In the genomic region with DNA sequence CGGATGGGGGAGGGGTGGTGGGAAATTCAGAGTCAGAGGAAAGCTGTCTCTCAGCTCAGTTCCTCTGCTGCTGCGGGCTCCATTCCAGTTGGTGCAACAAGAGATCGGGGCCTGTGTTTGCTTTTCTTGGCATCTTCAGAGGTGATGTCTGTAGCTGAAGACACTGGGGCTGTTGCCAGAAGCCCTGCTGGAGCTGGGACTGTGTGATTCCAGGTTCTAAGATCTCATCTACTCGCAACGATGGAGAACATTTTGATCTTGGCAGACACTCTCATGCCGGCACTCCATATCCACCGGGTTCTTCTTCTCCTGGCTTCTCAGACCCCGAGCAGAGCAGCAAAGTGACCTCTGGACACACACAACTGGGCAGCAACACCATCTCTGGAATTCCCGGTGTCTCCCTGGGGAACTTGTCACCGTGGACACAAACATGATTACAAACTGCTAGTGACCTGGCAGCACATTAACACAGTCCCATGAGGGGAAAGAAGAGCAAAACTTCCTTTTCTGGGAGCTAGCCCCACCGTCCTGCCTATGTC, we compare ENCODE assay signal across 9 mouse cellular contexts. TPM values are rescaled to one million over a fixed set of nuclear protein-coding genes. Genes with fewer than 3 reads are reported as not detected.
DNase-seq lines count a peak whose midpoint lies in the region; ATAC-seq lines count a peak whose summit lies in the region.
"Had no signal": no experiment of that assay in that cellular context is flagged by ENCODE, and none has a peak within 500 bp of the region (broad histone marks: within the 10 kb centered on the region; RNA-seq: fewer than 3 reads in every experiment).

No protein-coding gene starts in this region.

- peaks cover 31% of the 10 kb centered on the region for H3K4me1 ChIP-seq in heart, embryonic 13.5 days
- no peaks in the 10 kb centered on the region for H3K4me1 ChIP-seq in hindbrain, embryonic 11.5 days (replicated peaks; ENCODE audit: control insufficient read depth, insufficient read depth, low read length)
- H3K4me1 ChIP-seq: midbrain, embryonic 12.5 days had no signal

- no peaks in the 10 kb centered on the region for H3K9me3 ChIP-seq in heart, embryonic 13.5 days
- H3K9me3 ChIP-seq in hindbrain, embryonic 11.5 days (ENCODE audit: control insufficient read depth, low read length), result no peaks in the 10 kb centered on the region
- H3K9me3 ChIP-seq: midbrain, embryonic 12.5 days had no signal

- H3K4me3 ChIP-seq in heart, embryonic 13.5 days, result peak overlapping the region; percentile 37
- H3K4me3 ChIP-seq in hindbrain, embryonic 11.5 days (ENCODE audit: low read depth, low read length), result no peak overlapping the region
- H3K4me3 ChIP-seq: midbrain, embryonic 12.5 days had no signal

- peak overlapping the region; percentile 71 for H3K27ac ChIP-seq in heart, embryonic 13.5 days (replicated peaks)
- H3K27ac ChIP-seq in hindbrain, embryonic 11.5 days (ENCODE audit: low read depth, low read length), result no peak overlapping the region
- H3K27ac ChIP-seq: midbrain, embryonic 12.5 days had no signal

- no peaks in the 10 kb centered on the region for H3K27me3 ChIP-seq in heart, embryonic 13.5 days (replicated peaks)
- no peaks in the 10 kb centered on the region for H3K27me3 ChIP-seq in hindbrain, embryonic 11.5 days (ENCODE audit: control insufficient read depth, insufficient read depth, low read length)
- H3K27me3 ChIP-seq: midbrain, embryonic 12.5 days had no signal

- WGBS in heart, embryonic 13.5 days, result 25% methylated on average over 11 of the region's 11 CpGs
- WGBS in hindbrain, embryonic 11.5 days, result 70% methylated on average over 11 of the region's 11 CpGs

- peak; percentile 5 for DNase-seq in kidney, adult 18-20 months
- no peak for DNase-seq in kidney, adult 11 months
- peak; percentile 80 to 88 for DNase-seq in cerebellum, postnatal 10 days
- DNase-seq in layer of hippocampus, postnatal 10 days (ENCODE audit: low spot score in 2 of 2), result peak; percentile 20 to 35
- DNase-seq in ovary, postnatal 14 days (ENCODE audit: low spot score), result peak; percentile 14
- no peak for DNase-seq in hindbrain, embryonic 11.5 days (ENCODE audit: low spot score)

- H3K4me2 ChIP-seq in heart, embryonic 13.5 days, result peak overlapping the region; percentile 68
- no peak overlapping the region for H3K4me2 ChIP-seq in hindbrain, embryonic 11.5 days (replicated peaks; ENCODE audit: low read depth, low read length)
- H3K4me2 ChIP-seq: midbrain, embryonic 12.5 days had no signal

- peak overlapping the region; percentile 38; the same call in 1 of the 2 replicates for H3K9ac ChIP-seq in heart, embryonic 13.5 days
- H3K9ac ChIP-seq in hindbrain, embryonic 11.5 days (ENCODE audit: low read depth, low read length), result no peak overlapping the region
- H3K9ac ChIP-seq: midbrain, embryonic 12.5 days had no signal

- peak; percentile 59; the same call in 1 of the 2 replicates for ATAC-seq in heart, embryonic 13.5 days (ENCODE audit: extremely low read depth, insufficient number of reproducible peaks, low FRiP score, low TSS enrichment)
- ATAC-seq in activated CD4-positive, CD25-positive, alpha-beta regulatory T cell, adult 4 months, result no peak
- ATAC-seq in hindbrain, embryonic 11.5 days (ENCODE audit: low FRiP score), result no peak

- H3K36me3 ChIP-seq in heart, embryonic 13.5 days, result no peaks in the 10 kb centered on the region
- no peaks in the 10 kb centered on the region for H3K36me3 ChIP-seq in hindbrain, embryonic 11.5 days (ENCODE audit: control insufficient read depth, insufficient read depth, low read length)
- H3K36me3 ChIP-seq: midbrain, embryonic 12.5 days had no signal

RNA-seq across cellular contexts. Expression of gene Mecom, which starts 0.9 kb away (rescaled TPM):
- 21.0 and 22.4 TPM in 2 replicates for polyA plus RNA-seq in heart, embryonic 13.5 days (2015; fragmentation: Nextera tagmentation; extraction: Ambion mirVana)
- 1 to 10 TPM; 6.5 to 6.8 TPM for total RNA-seq in layer of hippocampus, postnatal 10 days (2021)
- polyA plus RNA-seq in activated CD4-positive, CD25-positive, alpha-beta regulatory T cell, adult 4 months (2017; shearing (Covaris generic)), result not detected
- polyA plus RNA-seq in hindbrain, embryonic 11.5 days (2014; fragmentation: Nextera tagmentation; extraction: Ambion mirVana), result 40.2 and 44.3 TPM in 2 replicates

RNA-seq across cellular contexts. Expression of gene Actrt3, which starts 52.8 kb away (rescaled TPM):
- not detected in 2 replicates for polyA plus RNA-seq in heart, embryonic 13.5 days (2015; fragmentation: Nextera tagmentation; extraction: Ambion mirVana)
- 1 to 10 TPM; 1.7 TPM for total RNA-seq in layer of hippocampus, postnatal 10 days (2021)
- polyA plus RNA-seq in activated CD4-positive, CD25-positive, alpha-beta regulatory T cell, adult 4 months (2017; shearing (Covaris generic)), result under 1 TPM in 1 of 2 experiments, not detected in 1; 0.24 TPM
- 0.22 and 0.49 TPM in 2 replicates for polyA plus RNA-seq in hindbrain, embryonic 11.5 days (2014; fragmentation: Nextera tagmentation; extraction: Ambion mirVana)
- polyA plus RNA-seq: midbrain, embryonic 12.5 days had no signal

RNA-seq across cellular contexts. Expression of gene Mynn, which starts 55.0 kb away (rescaled TPM):
- 20.5 and 20.7 TPM in 2 replicates for polyA plus RNA-seq in heart, embryonic 13.5 days (2015; fragmentation: Nextera tagmentation; extraction: Ambion mirVana)
- total RNA-seq in layer of hippocampus, postnatal 10 days (2021), result 10 to 100 TPM; 13.6 to 14.7 TPM
- polyA plus RNA-seq in activated CD4-positive, CD25-positive, alpha-beta regulatory T cell, adult 4 months (2017; shearing (Covaris generic)), result 10 to 100 TPM; 26.4 to 28.0 TPM
- polyA plus RNA-seq in hindbrain, embryonic 11.5 days (2014; fragmentation: Nextera tagmentation; extraction: Ambion mirVana), result 35.9 and 36.1 TPM in 2 replicates

Comparison
In these comparisons a context has a peak if more than half of its experiments do, and no peak if none do; other contexts are left out.
1. DNase-seq: peak in kidney, adult 18-20 months (single experiment), cerebellum, postnatal 10 days (2 of 2), layer of hippocampus, postnatal 10 days (2 of 2) and ovary, postnatal 14 days (single experiment); none in kidney, adult 11 months (single experiment) and hindbrain, embryonic 11.5 days (single experiment).
2. RNA of gene Mecom, which starts 0.9 kb away (polyA plus RNA-seq): 40.2 to 44.3 TPM in hindbrain, embryonic 11.5 days and 21.0 to 22.4 TPM in heart, embryonic 13.5 days; not detected in activated CD4-positive, CD25-positive, alpha-beta regulatory T cell, adult 4 months; every median in the first group is over 10 times any median in the second.